Mouse (Mus musculus) adrenal gland, postnatal 14 days (tissue): Measurements from ENCODE around the gene Hmgn2. TPM values are rescaled to one million over a fixed set of nuclear protein-coding genes. Genes with fewer than 3 reads are reported as not detected.
"Not testable (repeated sequence)": the region's sequence is repeated elsewhere in the genome, so short reads cannot be mapped to it uniquely, and the experiment has no call there.

Experiments used
- DNase-seq: peaks from one replicate; pipeline ENCODE4 v3.0.0; 2021; ENCODE audit warnings: mixed read lengths
- total RNA-seq: library from RNA; stranded (reverse); gene quantifications from 2 replicates; pipeline ENCODE4 v1.2.3, GENCODE M21; 2021

Gene Hmgn2
- total RNA-seq, 1 experiment from 2014 or later, result 351 TPM

GRCm38 (mm10) chr4:133925204-133925603 is 43.2 kb downstream of the Hmgn2 start:
- no peak for DNase-seq

GRCm38 (mm10) chr4:133923743-133924142 is 44.7 kb downstream of the Hmgn2 start:
- DNase-seq, result no peak

- DNase-seq, result not testable (repeated sequence)
Observed at GRCm38 (mm10) chr4:133918093-133918825, 50.2 kb downstream of the Hmgn2 start.

Other genes with a start within 250 kb of the Hmgn2 start
- gene Arid1a, start 211.9 kb downstream of the Hmgn2 start, total RNA-seq, result 58.6 and 69.0 TPM in 2 replicates
- 17.9 and 19.9 TPM in 2 replicates for gene Rps6ka1, start 80.9 kb downstream of the Hmgn2 start, total RNA-seq
- 32.1 and 35.2 TPM in 2 replicates for gene Dhdds, start 32.3 kb upstream of the Hmgn2 start, total RNA-seq
- gene Lin28a, start 50.2 kb upstream of the Hmgn2 start, total RNA-seq, result not detected in 2 replicates
- gene Zfp683, start 85.2 kb upstream of the Hmgn2 start, total RNA-seq, result 0.26 TPM in 1 of 2 replicates, not detected in the other
- not detected in 2 replicates for gene Crybg2, start 92.2 kb upstream of the Hmgn2 start, total RNA-seq
- 9.3 and 78.8 TPM in 2 replicates for gene Cd52, start 126.4 kb upstream of the Hmgn2 start, total RNA-seq
- gene Ubxn11, start 133.9 kb upstream of the Hmgn2 start, total RNA-seq, result 6.2 and 8.4 TPM in 2 replicates
- 79.0 and 117 TPM in 2 replicates for gene Sh3bgrl3, start 160.1 kb upstream of the Hmgn2 start, total RNA-seq
- gene Cep85, start 218.5 kb upstream of the Hmgn2 start, total RNA-seq, result 20.6 and 24.6 TPM in 2 replicates
- not detected in 2 replicates for gene Gm7534, start 234.4 kb upstream of the Hmgn2 start, total RNA-seq